Mouse (Mus musculus): ENCODE measurements around the gene Grrp1.

Grrp1 gene

GRCm38 (mm10) chr4:134206488-134207053, 47.3 kb downstream of the Grrp1 start:
- H3K36me3 ChIP-seq (ENCODE audit: insufficient read depth, low read length), result no peaks in the 10 kb centered on the region
- H3K9me3 ChIP-seq (ENCODE audit: low read length), result no peaks in the 10 kb centered on the region
- H3K27me3 ChIP-seq (ENCODE audit: insufficient read depth, low read length), result no peaks in the 10 kb centered on the region; the same call in 1 of the 2 replicates
- no peak for TF ChIP-seq CTCF (conservative IDR thresholded peaks at IDR 0.05; ENCODE audit: low read length)
- TF ChIP-seq NANOG (IDR thresholded peaks at IDR 0.05; ENCODE audit: borderline replicate concordance, low read length), result no peak
- no peak for TF ChIP-seq POU5F1 (IDR thresholded peaks at IDR 0.05; ENCODE audit: borderline replicate concordance, low read length)
- peaks cover 40% of the 10 kb centered on the region for H3K4me1 ChIP-seq (replicated peaks; ENCODE audit: low read depth, low read length)
- H3K4me3 ChIP-seq (replicated peaks; ENCODE audit: low read length), result no peak overlapping the region

GRCm38 (mm10) chr4:134203340-134203896, 50.5 kb downstream of the Grrp1 start:
- H3K27me3 ChIP-seq (ENCODE audit: insufficient read depth, low read length), result no peaks in the 10 kb centered on the region
- TF ChIP-seq POU5F1 (IDR thresholded peaks at IDR 0.05; ENCODE audit: borderline replicate concordance, low read length) (no peak), NANOG (IDR thresholded peaks at IDR 0.05; ENCODE audit: borderline replicate concordance, low read length) (no peak), CTCF (conservative IDR thresholded peaks at IDR 0.05; ENCODE audit: low read length) (no peak)
- no peaks in the 10 kb centered on the region for H3K36me3 ChIP-seq (ENCODE audit: insufficient read depth, low read length)
- peaks cover 34% of the 10 kb centered on the region for H3K4me1 ChIP-seq (replicated peaks; ENCODE audit: low read depth, low read length)
- H3K4me3 ChIP-seq (replicated peaks; ENCODE audit: low read length), result no peak overlapping the region
- no peaks in the 10 kb centered on the region for H3K9me3 ChIP-seq (ENCODE audit: low read length)

- Histone ChIP-seq H3K4me3 (replicated peaks; ENCODE audit: low read length) (no peak within 1 kb of the TSS), H3K27me3 (ENCODE audit: insufficient read depth, low read length) (no peaks in the 10 kb centered on the region), H3K4me1 (replicated peaks; ENCODE audit: low read depth, low read length) (peaks cover 33% of the 10 kb centered on the region), H3K36me3 (ENCODE audit: insufficient read depth, low read length) (no peaks in the 10 kb centered on the region), H3K9me3 (ENCODE audit: low read length) (no peaks in the 10 kb centered on the region)
- no peak for TF ChIP-seq NANOG (IDR thresholded peaks at IDR 0.05; ENCODE audit: borderline replicate concordance, low read length)
- TF ChIP-seq POU5F1 (IDR thresholded peaks at IDR 0.05; ENCODE audit: borderline replicate concordance, low read length), result no peak
- TF ChIP-seq CTCF (conservative IDR thresholded peaks at IDR 0.05; ENCODE audit: low read length), result no peak
Measured at GRCm38 (mm10) chr4:134202904-134203303, 51.0 kb downstream of the Grrp1 start, which contains the start of gene Gm7534. Gm7534 (minus strand) TSS chr4:134203004.
